22 mouse cellular contexts compared by ENCODE assay signal in genomic region chr3:38055627-38056026, GRCm38 (mm10).
"Had no signal": no experiment of that assay in that cellular context is flagged by ENCODE, and none has a peak within 500 bp of the region (broad histone marks: within the 10 kb centered on the region; RNA-seq: fewer than 3 reads in every experiment).

No protein-coding gene starts in this region.

- H3K27ac ChIP-seq: heart, embryonic 10.5 days; hindbrain, embryonic 10.5 days; hindbrain, embryonic 12.5 days; hindbrain, embryonic 14.5 days; layer of hippocampus, adult 2 months; left cerebral cortex, adult 2 months; limb, embryonic 10.5 days; limb, embryonic 12.5 days had no signal

- H3K9ac ChIP-seq: heart, embryonic 12.5 days; hindbrain, embryonic 12.5 days; hindbrain, embryonic 14.5 days; limb, embryonic 12.5 days had no signal

- H3K4me1 ChIP-seq: heart, embryonic 10.5 days; heart, embryonic 12.5 days; hindbrain, embryonic 10.5 days; hindbrain, embryonic 12.5 days; limb, embryonic 10.5 days; limb, embryonic 12.5 days had no signal

- H3K9me3 ChIP-seq: heart, embryonic 10.5 days; hindbrain, embryonic 10.5 days; hindbrain, embryonic 12.5 days; limb, embryonic 10.5 days; limb, embryonic 12.5 days had no signal

- DNase-seq: gastrocnemius, postnatal 25 days; heart, adult 18-20 months; heart, postnatal 10 days; heart, postnatal 4 days; kidney, adult 18-20 months; kidney, adult 8-10 months; kidney, postnatal 10 days; kidney, postnatal 25 days; kidney, postnatal 4 days; liver had no signal

- ATAC-seq: hindbrain, embryonic 16.5 days; inflammation-experienced regulatory T-cells, adult 6 months had no signal

- H3K27me3 ChIP-seq: heart, embryonic 12.5 days; hindbrain, embryonic 12.5 days; limb, embryonic 12.5 days had no signal

- H3K36me3 ChIP-seq: heart, embryonic 10.5 days; heart, embryonic 12.5 days; hindbrain, embryonic 10.5 days; hindbrain, embryonic 12.5 days; limb, embryonic 10.5 days; limb, embryonic 12.5 days had no signal

- H3K4me3 ChIP-seq: heart, embryonic 10.5 days; heart, embryonic 12.5 days; hindbrain, embryonic 10.5 days; hindbrain, embryonic 12.5 days; layer of hippocampus, adult 2 months; left cerebral cortex, adult 2 months; limb, embryonic 10.5 days; limb, embryonic 12.5 days had no signal

- H3K4me2 ChIP-seq: heart, embryonic 12.5 days; hindbrain, embryonic 12.5 days; hindbrain, embryonic 14.5 days; limb, embryonic 12.5 days; liver, embryonic 11.5 days had no signal
